Mouse (Mus musculus) ES-E14 (cell line): ENCODE results near the gene Obscn. TPM values are rescaled to one million over a fixed set of nuclear protein-coding genes. Genes with fewer than 3 reads are reported as not detected.

Experiments
- DNase-seq: peaks from one replicate; pipeline ENCODE4 v3.0.0-alpha.2; 2013; ENCODE audit warnings: low read depth, low spot score
- H3K27ac ChIP-seq: 2 replicates; pipeline ENCODE4 v1.5.1; 2012; ENCODE audit warnings: low read depth, mild to moderate bottlenecking, low read length, moderate library complexity, mixed read lengths; ENCODE audit not compliant: poor library complexity, insufficient read depth, severe bottlenecking
- H3K36me3 ChIP-seq: 2 replicates; pipeline ENCODE4 v1.6.1; 2012; ENCODE audit warnings: mild to moderate bottlenecking, low read length, moderate library complexity, mixed read lengths; ENCODE audit not compliant: control insufficient read depth, poor library complexity, insufficient read depth, severe bottlenecking
- H3K4me1 ChIP-seq, 2 experiments: fragments of 150-350 bp in 1 of 2; sonication (generic) in 1 of 2; 2 replicates each; pipeline ENCODE4 v1.6.1; 2012; ENCODE audit warnings: low read length in 2 of 2, mild to moderate bottlenecking in 1 of 2, mixed read lengths in 1 of 2; ENCODE audit not compliant: control insufficient read depth in 2 of 2, insufficient read depth in 2 of 2, poor library complexity in 1 of 2
- H3K4me3 ChIP-seq, 2 experiments: fragments of 150-350 bp in 1 of 2; sonication (generic) in 1 of 2; 2 replicates each; pipeline ENCODE4 v1.5.1; 2012; ENCODE audit warnings: low read length in 2 of 2, low read depth in 1 of 2, mild to moderate bottlenecking in 1 of 2, mixed read lengths in 1 of 2; ENCODE audit not compliant: insufficient read depth in 1 of 2, poor library complexity in 1 of 2, severe bottlenecking in 1 of 2
- H3K9ac ChIP-seq: 2 replicates; pipeline ENCODE4 v1.6.1; 2012; ENCODE audit warnings: low read depth, mild to moderate bottlenecking, low read length, mixed read lengths; ENCODE audit not compliant: poor library complexity, insufficient read depth, severe bottlenecking
- H3K9me3 ChIP-seq: fragments of 150-350 bp; sonication (generic); 2 replicates; pipeline ENCODE4 v1.6.1; 2012; ENCODE audit warnings: low read depth, mild to moderate bottlenecking, low read length; ENCODE audit not compliant: control insufficient read depth, insufficient read depth
- CHD2 ChIP-seq: IDR thresholded peaks from 2 replicates; pipeline ENCODE4 v1.6.1; 2014; ENCODE audit warnings: mild to moderate bottlenecking, low read depth, low read length, inconsistent platforms
- HCFC1 ChIP-seq: IDR thresholded peaks from 2 replicates; pipeline ENCODE4 v1.6.1; 2012; ENCODE audit warnings: low read length, inconsistent platforms, borderline replicate concordance; ENCODE audit not compliant: insufficient read depth
- MAFK ChIP-seq: IDR thresholded peaks from 2 replicates; pipeline ENCODE4 v1.6.1; 2014; ENCODE audit warnings: mild to moderate bottlenecking, low read depth, low read length, inconsistent platforms; ENCODE audit not compliant: insufficient read depth
- ZC3H11A ChIP-seq: IDR thresholded peaks from 2 replicates; pipeline ENCODE4 v1.6.1; 2012; ENCODE audit warnings: low read depth, mild to moderate bottlenecking, inconsistent platforms, low read length, borderline replicate concordance
- ZNF384 ChIP-seq: IDR thresholded peaks from 2 replicates; pipeline ENCODE4 v1.6.1; 2012; ENCODE audit warnings: low read depth, low read length, inconsistent platforms
- in situ Hi-C, 2 experiments: fragments of 600-800 bp; cut with MboI; formaldehyde crosslinking; loops; one replicate each; pipeline ENCODE4 v1.15.1; 2025; ENCODE audit warnings: low sequenced_read_pairs in 2 of 2, inconsistent platforms in 1 of 2; ENCODE audit not compliant: unreplicated experiment in 2 of 2
- total RNA-seq: library from RNA; depleted of rRNA; stranded (reverse); fragments of 300-350 nt; gene quantifications from 2 replicates; pipeline ENCODE4 v1.2.3, GENCODE M21; 2012

Obscn gene
- total RNA-seq, 1 experiment = 0.36 TPM

- no peak overlapping the region for H3K4me3 ChIP-seq
- H3K27ac ChIP-seq = no peak overlapping the region
- H3K4me1 ChIP-seq = no peaks in the 10 kb centered on the region
- H3K9me3 ChIP-seq = no peaks in the 10 kb centered on the region
- in situ Hi-C loops = no loop called here
- H3K36me3 ChIP-seq = no peaks in the 10 kb centered on the region
- no peak overlapping the region for H3K9ac ChIP-seq
- no peak for DNase-seq
- TF ChIP-seq ZC3H11A (no peak), MAFK (no peak), HCFC1 (no peak), ZNF384 (no peak), CHD2 (no peak)
Observed at GRCm38 (mm10) chr11:59058025-59058424, 78.2 kb downstream of the Obscn start.

- no peak overlapping the region for H3K27ac ChIP-seq
- H3K9me3 ChIP-seq = no peaks in the 10 kb centered on the region
- H3K9ac ChIP-seq = no peak overlapping the region
- in situ Hi-C loops = no loop called here
- no peak for DNase-seq
- H3K36me3 ChIP-seq = no peaks in the 10 kb centered on the region
- H3K4me3 ChIP-seq = no peak overlapping the region
- no peaks in the 10 kb centered on the region for H3K4me1 ChIP-seq
- TF ChIP-seq ZC3H11A (no peak), MAFK (no peak), ZNF384 (no peak), HCFC1 (no peak), CHD2 (no peak)
Observed at GRCm38 (mm10) chr11:59051031-59051430, 85.2 kb downstream of the Obscn start.

- no peak for DNase-seq
- H3K4me1 ChIP-seq = no peaks in the 10 kb centered on the region
- no peaks in the 10 kb centered on the region for H3K36me3 ChIP-seq
- no peak overlapping the region for H3K9ac ChIP-seq
- H3K9me3 ChIP-seq = no peaks in the 10 kb centered on the region
- TF ChIP-seq MAFK (no peak), CHD2 (no peak), HCFC1 (no peak), ZC3H11A (no peak), ZNF384 (no peak)
- in situ Hi-C loops = no loop called here
- H3K4me3 ChIP-seq = no peak overlapping the region
- H3K27ac ChIP-seq = no peak overlapping the region
Observed at GRCm38 (mm10) chr11:59044703-59045330, 91.4 kb downstream of the Obscn start.

GRCm38 (mm10) chr11:59029003-59029402 is 107.2 kb downstream of the Obscn start:
- DNase-seq = no peak
- Histone ChIP-seq H3K4me3 (no peak overlapping the region), H3K9me3 (no peaks in the 10 kb centered on the region), H3K9ac (no peak overlapping the region), H3K36me3 (no peaks in the 10 kb centered on the region), H3K4me1 (no peaks in the 10 kb centered on the region), H3K27ac (no peak overlapping the region)
- TF ChIP-seq CHD2 (no peak), ZC3H11A (no peak), HCFC1 (no peak)
- in situ Hi-C loops = no loop called here

- no peaks in the 10 kb centered on the region for H3K36me3 ChIP-seq
- TF ChIP-seq MAFK (no peak), ZC3H11A (no peak), ZNF384 (no peak), CHD2 (no peak), HCFC1 (no peak)
- H3K9me3 ChIP-seq = no peaks in the 10 kb centered on the region
- no peaks in the 10 kb centered on the region for H3K4me1 ChIP-seq
- in situ Hi-C loops = no loop called here
- no peak overlapping the region for H3K27ac ChIP-seq
- no peak for DNase-seq
- no peak overlapping the region for H3K4me3 ChIP-seq
- no peak overlapping the region for H3K9ac ChIP-seq
Observed at GRCm38 (mm10) chr11:59026411-59026810, 109.8 kb downstream of the Obscn start.
